Mouse (Mus musculus): ENCODE measurements around the gene Cdk5r1.

The Cdk5r1 gene

DNA sequence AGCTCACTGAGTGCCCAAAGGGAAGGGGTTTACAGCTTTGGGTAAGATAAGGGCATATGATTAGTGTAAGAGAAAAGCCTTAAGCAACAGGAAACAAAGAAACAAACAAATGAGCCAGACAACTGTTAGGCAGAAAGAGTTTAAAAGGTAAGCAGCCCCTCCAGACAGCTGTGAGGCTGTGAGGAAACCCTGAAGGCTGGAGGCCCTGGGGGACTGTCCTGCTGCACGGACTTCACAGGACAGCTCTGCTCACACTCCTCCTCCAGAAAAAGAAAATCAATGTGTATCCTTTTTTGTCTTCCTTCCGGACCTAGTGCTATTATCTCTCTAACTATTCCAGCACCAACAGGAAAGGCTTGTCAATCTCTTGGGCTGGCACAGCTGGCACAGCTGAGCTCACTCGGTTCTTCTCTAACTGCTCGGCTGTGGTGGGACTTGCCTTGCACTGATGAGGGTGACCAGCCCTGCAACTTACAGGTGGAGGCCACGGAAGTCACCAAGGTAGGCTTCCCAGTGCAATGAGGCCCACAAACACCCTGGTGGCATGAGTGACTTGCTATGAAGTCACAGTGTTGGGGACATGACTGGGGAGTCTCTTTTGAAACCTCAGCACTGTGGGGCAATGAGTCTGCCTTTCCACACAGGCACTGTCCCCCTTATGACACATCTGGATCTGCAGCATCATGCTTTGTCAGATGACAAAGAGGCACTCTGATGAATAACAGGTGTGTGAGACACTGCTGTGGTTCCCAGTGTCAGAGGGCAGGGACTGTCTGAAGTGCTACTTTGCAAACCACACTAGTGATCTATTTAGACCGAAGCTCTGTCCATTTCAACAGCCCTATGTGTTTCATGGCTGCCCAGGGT is 27.9 kb downstream of the Cdk5r1 start:
- DNase-seq (ENCODE audit: low spot score in 2 of 2), result no peak

DNA sequence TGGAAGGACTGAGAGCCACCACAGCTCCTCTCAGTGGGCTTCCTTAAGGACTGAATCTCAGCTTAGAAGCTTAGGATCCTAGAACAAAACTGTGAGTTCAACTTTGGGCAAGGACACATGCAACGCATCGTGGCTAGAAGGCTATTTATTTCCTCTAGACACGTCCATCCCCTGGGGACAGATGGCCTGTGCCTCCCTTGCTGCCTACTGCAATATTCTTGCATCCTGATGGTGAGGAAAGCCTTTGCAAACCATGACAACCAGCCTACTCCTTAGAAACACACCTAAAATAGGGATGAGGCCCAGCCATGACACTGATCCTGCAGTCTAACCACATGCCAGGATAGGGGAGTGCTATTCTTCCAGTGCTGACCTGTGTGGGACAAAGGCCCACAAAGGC is 28.8 kb downstream of the Cdk5r1 start:
- DNase-seq (ENCODE audit: low spot score in 2 of 2), result no peak

DNA sequence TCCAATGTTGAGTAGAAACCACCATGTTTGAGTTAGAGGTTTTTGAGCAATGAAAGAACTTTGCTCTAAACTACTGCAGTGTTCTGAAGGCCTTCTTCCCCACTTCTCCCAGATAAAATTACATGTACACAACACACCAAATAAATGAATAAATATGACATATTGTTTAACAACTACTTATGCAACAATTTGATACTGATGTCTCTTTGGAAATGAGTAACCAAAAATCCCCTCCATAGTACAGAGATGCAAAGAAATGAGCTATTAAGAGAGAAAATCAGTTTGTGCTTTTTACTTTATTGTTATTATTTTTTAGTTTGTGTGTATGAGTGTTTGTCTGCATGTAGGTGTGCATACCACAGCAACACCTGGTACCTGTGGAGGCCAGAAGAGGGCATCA is 29.7 kb downstream of the Cdk5r1 start:
- DNase-seq (ENCODE audit: low spot score in 2 of 2), result no peak

DNA sequence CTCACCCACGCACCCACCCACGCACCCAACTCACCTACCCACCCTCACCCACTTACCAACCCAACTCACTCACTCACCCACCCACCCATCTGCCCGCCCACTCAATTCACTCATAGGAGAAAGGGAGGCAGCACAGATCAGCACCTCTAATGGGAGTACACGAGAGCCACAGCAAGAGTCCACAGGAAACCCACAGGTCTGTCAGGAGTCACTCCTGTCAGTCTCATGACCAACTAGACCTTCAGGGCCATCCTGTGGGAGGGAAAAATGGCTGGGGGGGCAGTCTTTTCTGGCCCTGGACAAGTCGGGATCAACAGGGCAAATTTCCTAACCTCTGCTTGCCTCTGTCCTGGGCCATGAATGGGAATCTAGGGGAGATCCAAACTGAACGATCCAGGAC is 31.0 kb downstream of the Cdk5r1 start:
- no peak for DNase-seq (ENCODE audit: low spot score in 2 of 2)

DNA sequence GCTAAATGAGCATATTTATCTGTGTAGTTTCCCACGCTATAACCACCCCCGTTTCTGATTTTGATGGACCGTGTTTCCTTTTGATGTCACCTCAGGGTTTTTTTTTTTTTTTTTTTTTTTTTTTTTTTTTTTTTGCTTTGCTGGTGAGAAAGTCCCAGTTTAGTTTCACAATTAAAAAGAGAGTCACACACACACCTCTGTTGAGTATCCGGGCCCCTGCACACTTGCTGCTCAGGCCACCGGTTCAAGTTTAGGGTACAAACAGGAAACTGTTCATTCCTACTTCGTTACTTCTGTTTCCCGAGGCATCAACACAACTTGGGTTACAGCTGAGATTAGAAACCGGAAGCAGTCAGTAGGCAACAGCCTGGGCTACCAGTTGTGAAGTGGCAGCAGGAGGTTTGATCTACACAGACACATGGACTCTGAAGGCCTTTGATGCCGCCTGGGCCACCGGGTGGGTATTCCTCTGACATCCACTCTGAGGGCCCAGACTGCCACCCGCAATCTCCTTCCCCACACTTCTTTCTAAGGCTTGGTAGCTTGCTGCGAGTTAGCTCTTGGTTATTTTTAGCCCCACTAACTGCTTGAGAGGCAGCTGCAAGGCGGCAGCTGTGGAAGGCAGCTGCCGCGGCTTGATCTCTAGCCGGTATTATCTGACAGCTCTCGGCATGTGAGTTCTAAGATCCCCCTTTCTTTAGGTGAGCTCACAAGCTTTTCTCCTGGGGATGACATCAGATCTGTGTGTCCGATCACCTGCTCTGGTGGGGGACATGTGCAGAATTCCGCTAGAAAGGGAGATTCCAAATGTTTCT is 31.7 kb downstream of the Cdk5r1 start:
- DNase-seq (ENCODE audit: low spot score in 2 of 2), result peak; percentile 52 to 54

DNA sequence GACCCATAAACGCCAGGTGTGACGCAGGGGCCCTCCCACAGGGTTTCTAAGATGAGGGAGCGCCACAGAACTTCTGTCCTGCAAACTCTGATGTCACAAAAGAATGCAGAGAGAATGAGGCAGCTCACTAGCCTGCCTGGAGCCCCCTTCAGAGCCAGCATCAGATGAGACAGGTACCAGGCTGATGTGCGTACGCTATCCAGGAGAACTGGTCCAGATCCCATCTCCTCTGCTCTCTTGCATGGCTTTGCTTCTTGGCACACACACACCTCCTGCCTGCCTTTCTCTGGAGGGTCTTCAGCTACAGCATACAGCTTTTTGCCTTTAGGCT is 32.3 kb downstream of the Cdk5r1 start:
- no peak for DNase-seq (ENCODE audit: low spot score in 2 of 2)

DNA sequence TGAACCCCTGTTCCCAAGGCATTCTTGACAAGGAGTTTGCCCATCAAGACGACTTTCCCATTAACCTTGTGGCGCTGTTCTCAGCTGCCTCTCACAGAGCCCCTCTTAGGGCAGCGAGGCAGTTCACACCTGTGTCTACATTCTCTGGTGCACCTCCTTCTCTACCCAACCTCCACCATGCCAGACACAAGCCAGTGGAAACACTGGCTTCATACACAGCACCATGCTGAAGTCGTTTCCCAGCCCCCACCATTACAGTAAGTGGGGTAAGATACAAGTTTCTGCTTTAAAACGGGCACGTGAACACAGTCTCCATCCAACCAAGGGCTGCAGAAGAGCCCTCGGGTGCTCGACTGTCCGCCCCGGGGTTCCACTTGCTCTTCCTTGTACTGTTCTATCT is 33.3 kb downstream of the Cdk5r1 start:
- no peak for DNase-seq (ENCODE audit: low spot score in 2 of 2)

DNA sequence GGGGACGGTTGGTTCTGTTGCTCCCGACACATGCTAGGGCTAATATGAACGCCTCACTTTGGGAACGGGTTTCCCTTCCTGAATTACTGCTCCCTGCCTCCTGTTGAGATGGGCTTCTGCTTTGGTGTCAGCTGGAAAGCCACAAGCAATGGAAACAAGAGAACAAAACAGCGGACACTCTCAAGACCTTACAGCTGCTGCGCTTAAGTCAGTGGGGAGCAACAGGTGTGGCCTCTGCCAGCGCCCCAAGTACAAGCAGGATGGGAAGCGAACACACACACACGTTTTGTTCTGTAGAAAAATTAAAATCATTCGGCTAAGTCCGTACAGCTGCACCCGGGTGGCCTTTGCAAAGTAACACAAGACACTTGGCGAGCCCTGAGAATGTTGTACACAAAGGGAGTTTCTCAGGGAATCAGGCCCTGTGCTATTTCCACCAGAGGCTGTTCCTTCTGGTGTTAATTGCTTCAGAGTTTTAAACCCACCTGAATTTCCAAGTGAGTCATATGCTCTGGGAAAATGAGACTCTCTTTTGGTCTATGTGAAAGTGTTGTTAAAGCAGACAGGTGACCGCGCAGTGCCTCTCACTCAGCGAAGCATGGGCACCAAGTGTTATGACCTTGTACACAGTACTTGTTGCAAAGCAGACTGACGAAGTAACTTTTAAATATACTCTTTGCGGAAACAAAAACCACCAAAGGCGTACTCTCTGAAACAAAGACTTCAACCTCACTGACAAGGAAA is 35.7 kb downstream of the Cdk5r1 start:
- DNase-seq (ENCODE audit: low spot score in 2 of 2), result no peak

DNA sequence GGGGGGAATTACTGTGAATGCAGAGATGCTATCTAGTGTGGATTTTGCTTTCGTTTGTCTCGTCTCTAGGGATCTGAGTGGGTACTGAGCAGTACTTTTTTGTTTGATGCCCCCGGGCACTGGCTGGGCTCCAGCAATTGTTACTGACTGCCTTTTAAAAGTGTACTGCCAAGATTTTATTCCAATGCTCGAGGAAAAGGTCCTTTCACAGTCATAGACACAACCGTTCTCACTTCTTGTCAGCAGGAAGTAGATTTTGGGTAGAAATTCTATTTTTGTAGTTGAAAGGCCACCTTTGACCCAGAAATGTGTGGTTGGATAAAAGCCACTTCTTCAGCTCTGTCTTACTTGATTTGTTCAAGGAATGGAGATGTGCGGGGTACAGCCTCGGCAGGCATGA is 37.0 kb downstream of the Cdk5r1 start:
- no peak for DNase-seq (ENCODE audit: low spot score in 2 of 2)

DNA sequence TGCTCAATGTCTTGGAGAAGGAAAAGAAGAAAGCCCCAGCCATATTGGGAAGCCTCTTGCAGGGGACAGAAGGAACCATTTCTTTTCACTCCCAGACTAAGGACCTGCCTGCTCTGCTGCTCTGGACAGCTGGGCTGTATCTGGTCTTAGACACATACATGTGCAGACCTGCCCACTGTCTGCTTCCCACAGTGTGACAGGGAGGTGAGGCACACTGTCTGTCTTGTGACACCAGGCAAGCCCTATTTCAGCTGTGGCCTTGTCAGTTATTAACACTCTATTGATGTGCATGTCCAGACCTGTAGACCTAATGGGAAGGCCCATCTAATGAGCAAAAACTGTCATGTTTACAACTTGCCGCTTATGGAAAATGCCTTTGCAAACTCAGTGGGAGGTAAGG is 38.5 kb downstream of the Cdk5r1 start:
- DNase-seq (ENCODE audit: low spot score in 2 of 2), result no peak

DNA sequence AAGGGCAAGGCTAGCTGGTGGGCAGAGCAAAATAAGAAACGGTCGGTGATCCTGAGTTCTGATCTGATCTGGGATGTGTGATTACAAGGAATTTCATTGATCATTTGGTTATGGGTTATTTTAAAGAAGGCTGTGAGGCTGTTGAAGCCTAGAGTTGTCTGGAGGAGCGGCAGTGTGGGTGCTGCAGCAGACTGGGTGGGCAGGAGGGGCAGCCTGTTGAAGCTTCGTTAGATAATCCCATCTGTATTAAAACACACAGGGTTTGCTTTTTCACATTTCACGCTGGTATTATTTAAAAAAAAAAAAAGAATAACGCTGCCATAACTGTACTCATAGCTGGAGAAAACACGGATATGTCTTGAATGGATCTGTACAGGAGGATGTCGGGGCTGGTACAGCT is 39.1 kb downstream of the Cdk5r1 start:
- no peak for DNase-seq (ENCODE audit: low spot score in 2 of 2)

DNA sequence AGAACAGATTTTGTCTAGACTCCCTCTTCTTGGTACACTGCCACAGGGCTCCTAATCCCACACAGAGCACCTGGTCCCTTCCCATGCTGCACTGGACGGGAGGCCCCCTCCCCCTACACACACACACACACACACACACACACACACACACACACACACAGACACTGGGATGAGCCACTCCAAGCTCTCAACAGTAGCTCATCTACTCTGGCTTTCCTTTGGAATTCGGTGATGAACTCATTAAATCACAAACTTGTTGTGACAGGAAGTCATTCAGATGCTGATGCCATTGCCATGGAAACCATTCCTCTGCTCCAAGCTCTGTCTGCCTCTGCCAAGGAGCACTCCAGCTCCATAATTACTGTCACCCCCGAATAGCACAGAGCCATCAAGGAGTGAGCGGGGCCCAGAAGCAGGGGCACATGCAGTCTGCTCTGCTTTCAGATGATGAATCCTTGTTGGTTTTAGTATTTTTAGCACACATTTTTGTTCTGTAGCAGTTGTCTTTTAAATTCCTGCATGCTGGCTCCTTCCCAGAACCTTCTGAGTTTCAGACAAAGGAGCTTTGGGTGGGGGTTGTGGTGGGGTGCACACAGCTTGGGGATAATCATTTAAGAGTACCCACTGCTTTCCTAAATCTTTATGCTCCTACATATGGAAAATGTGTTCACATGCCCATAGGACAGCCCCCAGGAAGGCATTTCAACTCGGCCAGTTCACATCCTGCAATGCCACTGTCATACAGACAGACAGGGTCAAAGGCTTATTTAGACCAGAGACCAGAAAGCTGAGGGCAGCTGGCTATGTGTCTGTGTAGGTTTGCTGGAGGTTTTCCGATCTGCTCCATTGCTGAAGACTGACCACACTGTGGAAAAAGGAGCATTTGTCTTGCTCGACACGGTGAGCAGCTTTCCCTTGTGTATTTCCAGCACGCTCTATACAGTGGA is 41.9 kb downstream of the Cdk5r1 start:
- DNase-seq (ENCODE audit: low spot score in 2 of 2), result no peak

DNA sequence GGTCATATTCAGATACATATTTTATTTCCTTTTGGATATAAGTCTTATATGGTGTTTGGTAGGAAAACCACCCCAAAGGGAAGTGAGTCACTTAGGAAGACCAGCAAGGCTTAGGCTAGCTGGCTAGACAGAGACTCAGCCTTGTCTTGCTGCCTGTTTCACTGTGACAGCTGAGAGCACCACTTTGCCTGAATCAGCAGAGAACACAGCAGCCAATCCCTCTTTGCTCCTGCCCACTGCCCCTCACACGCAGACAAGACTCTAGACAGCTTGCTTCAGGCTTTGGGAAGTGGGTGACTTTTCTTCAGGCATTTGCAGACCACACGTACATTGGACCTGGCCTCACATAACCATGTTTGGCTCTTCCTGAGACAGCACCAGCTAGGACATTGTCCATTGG is 44.3 kb downstream of the Cdk5r1 start:
- DNase-seq (ENCODE audit: low spot score in 2 of 2), result no peak

DNA sequence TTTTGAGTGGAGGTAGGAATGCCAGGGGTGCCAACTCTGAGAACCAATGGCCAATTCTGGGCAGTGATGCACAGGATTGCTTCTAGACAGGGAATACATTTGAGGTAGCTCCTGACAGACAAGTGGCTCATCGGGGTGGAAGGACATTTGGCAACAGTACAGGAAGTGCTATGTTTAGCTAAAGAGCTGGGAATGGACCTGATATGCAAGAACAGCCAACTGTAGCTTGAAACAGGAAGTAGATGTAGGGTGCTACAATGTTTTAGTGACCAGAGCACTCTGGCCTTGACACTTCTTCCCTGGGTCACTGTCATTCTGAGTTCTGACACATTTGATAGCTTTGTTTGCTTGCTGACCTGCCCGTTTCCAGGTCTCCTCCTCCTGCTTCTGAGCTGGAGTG is 46.0 kb downstream of the Cdk5r1 start:
- no peak for DNase-seq (ENCODE audit: low spot score in 2 of 2)

DNA sequence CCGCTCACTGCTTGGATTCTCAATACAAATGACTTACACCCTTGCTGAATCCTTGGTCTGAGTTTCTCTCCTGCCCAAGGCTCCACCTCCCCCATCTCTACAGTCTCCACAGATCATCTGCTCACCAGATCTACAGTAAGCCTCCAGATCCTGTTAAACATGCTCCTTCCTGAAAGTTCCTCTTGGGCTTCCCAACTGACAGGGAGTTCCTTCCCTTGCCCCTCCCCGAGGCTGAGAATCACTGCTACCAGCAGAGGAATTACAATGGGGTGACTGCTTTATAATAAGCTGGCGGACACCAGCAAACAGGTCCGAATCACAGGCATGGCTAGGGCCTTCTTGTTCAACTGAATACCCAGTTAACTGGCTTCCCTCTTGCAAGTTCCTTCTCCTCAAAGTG is 46.6 kb downstream of the Cdk5r1 start:
- no peak for DNase-seq (ENCODE audit: low spot score in 2 of 2)

DNA sequence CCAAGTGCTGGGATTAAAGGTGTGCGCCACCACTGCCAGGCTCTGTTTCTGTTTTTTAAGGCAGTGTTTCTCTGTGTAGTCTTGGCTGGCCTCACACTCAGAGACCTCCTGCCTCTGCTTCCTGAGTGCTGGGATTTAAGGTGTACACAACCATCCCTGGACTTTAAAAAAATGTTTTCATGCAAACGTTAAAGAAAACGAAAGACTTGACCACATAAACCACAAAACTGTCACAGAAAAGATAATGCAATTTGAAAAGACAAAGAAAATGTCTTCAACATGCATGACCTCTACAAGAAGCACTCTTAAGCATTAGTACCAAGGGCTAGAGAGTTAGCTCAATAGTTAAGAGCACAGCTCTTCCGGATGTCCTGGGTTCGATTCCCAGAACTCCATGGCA is 47.4 kb downstream of the Cdk5r1 start:
- no peak for DNase-seq (ENCODE audit: low spot score in 2 of 2)

DNA sequence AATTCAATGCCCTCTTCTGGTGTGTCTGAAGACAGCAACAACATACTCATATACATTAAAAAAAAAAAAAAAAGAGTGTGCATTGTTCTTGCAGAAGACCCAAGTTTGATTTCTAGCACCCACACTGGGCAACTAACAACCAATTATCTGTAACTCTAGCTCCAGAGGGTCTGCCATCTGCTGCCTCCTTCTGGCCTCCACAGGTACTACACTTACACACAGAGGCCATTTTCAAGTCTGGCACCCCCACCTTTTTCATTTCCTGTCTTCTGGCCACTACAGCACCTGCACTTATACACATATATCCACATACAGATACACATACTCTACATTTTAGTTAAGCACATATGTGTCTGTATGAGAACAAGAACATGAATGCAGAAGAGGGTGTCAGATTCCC is 50.9 kb downstream of the Cdk5r1 start:
- peak in 1 of 2 experiments; percentile 46 for DNase-seq (ENCODE audit: low spot score in 2 of 2)

DNA sequence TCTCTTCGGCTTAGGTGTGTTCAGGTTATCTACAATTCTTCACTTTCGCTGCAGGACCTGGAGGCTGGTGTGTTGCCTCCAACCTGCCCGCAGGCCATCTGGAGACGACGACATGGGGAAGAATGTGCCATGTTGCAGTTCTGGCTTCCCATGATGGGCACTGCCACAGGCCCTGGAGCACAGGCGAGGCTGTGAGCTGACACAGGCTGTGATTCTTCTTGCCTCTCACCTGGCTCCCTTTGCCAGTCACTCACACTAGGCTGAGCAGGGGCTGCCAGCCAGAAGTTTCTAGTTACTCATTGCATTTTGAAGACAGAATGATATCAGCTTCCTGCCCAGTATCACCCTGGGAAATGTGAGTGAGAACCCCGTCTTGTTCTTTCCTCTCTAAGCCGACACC is 52.3 kb downstream of the Cdk5r1 start:
- no peak for DNase-seq (ENCODE audit: low spot score in 2 of 2)
